Mouse (Mus musculus) heart, adult 2 months (tissue): ENCODE data around the gene Stard3. TPM values are rescaled to one million over a fixed set of nuclear protein-coding genes. Genes with fewer than 3 reads are reported as not detected.

Experiments used
- DNase-seq, 2 experiments: peaks; one replicate each; pipeline ENCODE4 v3.0.0; 2021
- H3K27ac ChIP-seq: fragments of 200-600 bp; 2 replicates; pipeline ENCODE4 v1.8.1; 2022
- H3K27me3 ChIP-seq: fragments of 200-500 bp; 2 replicates; pipeline ENCODE4 v1.6.1; 2012; ENCODE audit warnings: mild to moderate bottlenecking, low read length, inconsistent platforms, mixed read lengths; ENCODE audit not compliant: control insufficient read depth, insufficient read depth
- H3K36me3 ChIP-seq: fragments of 200-500 bp; 2 replicates; pipeline ENCODE4 v1.6.1; 2012; ENCODE audit warnings: low read length, inconsistent platforms; ENCODE audit not compliant: control insufficient read depth, insufficient read depth
- H3K4me1 ChIP-seq: fragments of 200-500 bp; 2 replicates; pipeline ENCODE4 v1.6.1; 2011; ENCODE audit warnings: low read length; ENCODE audit not compliant: control insufficient read depth, insufficient read depth
- H3K4me3 ChIP-seq: fragments of 200-600 bp; 2 replicates; pipeline ENCODE4 v1.8.1; 2022
- H3K79me2 ChIP-seq: fragments of 200-500 bp; replicated peaks from 2 replicates; pipeline ENCODE4 v1.6.1; 2012; ENCODE audit warnings: mild to moderate bottlenecking, inconsistent platforms, low read length, moderate library complexity, mixed read lengths; ENCODE audit not compliant: control insufficient read depth, insufficient read depth
- H3K9ac ChIP-seq: fragments of 200-500 bp; 2 replicates; pipeline ENCODE4 v1.6.1; 2012; ENCODE audit warnings: low read depth, mild to moderate bottlenecking, control low read depth, inconsistent platforms, low read length, mixed read lengths
- CTCF ChIP-seq: fragments of 200-600 bp; IDR thresholded peaks from 2 replicates; pipeline ENCODE4 v1.8.1; 2022; ENCODE audit warnings: antibody characterized with exemption, mild to moderate bottlenecking, moderate library complexity
- EP300 ChIP-seq: fragments of 200-500 bp; IDR thresholded peaks from 2 replicates; pipeline ENCODE4 v1.6.1; 2011; ENCODE audit warnings: low read depth, low read length, control low read depth; ENCODE audit not compliant: insufficient read depth
- POLR2A ChIP-seq: fragments of 200-500 bp; IDR thresholded peaks from 2 replicates; pipeline ENCODE4 v1.6.1; 2011; ENCODE audit warnings: mild to moderate bottlenecking, low read depth, low read length, control low read depth; ENCODE audit not compliant: insufficient read depth
- WGBS: fragments of 180-500 bp; shearing (Covaris S2); methylation state at CpG from one replicate; pipeline ENCODE4 v1.1.7; 2018; 5-methylcytosine and 5-hydroxymethylcytosine counted together
- intact Hi-C: fragments of 180-260 bp; cut with DNase I; formaldehyde crosslinking; loops from one replicate; pipeline ENCODE4 v1.15.1; 2025
- polyA plus RNA-seq: library from polyadenylated mRNA; depleted of rRNA; stranded (reverse); fragments of >200 nt; gene quantifications from 2 replicates; pipeline ENCODE4 v1.2.3, GENCODE M21; 2012
- total RNA-seq, 2 experiments: library from RNA; stranded (reverse); gene quantifications; 2 replicates each; pipeline ENCODE4 v1.2.3; 2021

Gene Stard3
- total and polyA plus RNA-seq, 3 experiments: 19.0 to 58.3 (median 24.3) TPM

GRCm38 (mm10) chr11:98384721-98385637 is 26.8 kb downstream of the Stard3 start:
- DNase-seq: peak; percentile 62 to 66
- peak; percentile 2 for TF ChIP-seq EP300
- TF ChIP-seq POLR2A: peak; percentile 67
- TF ChIP-seq CTCF: no peak
- no peaks in the 10 kb centered on the region for H3K79me2 ChIP-seq
- H3K27ac ChIP-seq: peak overlapping the region; percentile 95
- intact Hi-C loops: no loop called here
- peak overlapping the region; percentile 93 for H3K9ac ChIP-seq
- no peaks in the 10 kb centered on the region for H3K36me3 ChIP-seq
- peak overlapping the region; percentile 55 for H3K4me3 ChIP-seq
- 45% methylated on average over 8 of the region's 8 CpGs for WGBS
- H3K4me1 ChIP-seq: no peaks in the 10 kb centered on the region
- H3K27me3 ChIP-seq: no peaks in the 10 kb centered on the region; the same call in 1 of the 2 replicates

- no peak within 1 kb of the TSS for H3K4me3 ChIP-seq
- DNase-seq: peak; percentile 49 to 56
- intact Hi-C loops: no loop called here
- H3K36me3 ChIP-seq: no peaks in the 10 kb centered on the region
- no peaks in the 10 kb centered on the region for H3K79me2 ChIP-seq
- H3K27ac ChIP-seq: peak within 1 kb of the TSS; percentile 95
- no peaks in the 10 kb centered on the region for H3K4me1 ChIP-seq
- WGBS: 42% methylated on average over 25 of the region's 25 CpGs
- no peaks in the 10 kb centered on the region; the same call in 1 of the 2 replicates for H3K27me3 ChIP-seq
- TF ChIP-seq POLR2A: peak; percentile 71
- TF ChIP-seq EP300: peak; percentile 95
- peak; percentile 15; the same call in 1 of the 2 replicates for TF ChIP-seq CTCF
- H3K9ac ChIP-seq: peak within 1 kb of the TSS; percentile 93
These were observed 27.7 kb downstream of the Stard3 start, which contains the start of gene Pnmt for GRCm38 (mm10) chr11:98385638-98386585. Pnmt (plus strand) TSS chr11:98386450.

DNA sequence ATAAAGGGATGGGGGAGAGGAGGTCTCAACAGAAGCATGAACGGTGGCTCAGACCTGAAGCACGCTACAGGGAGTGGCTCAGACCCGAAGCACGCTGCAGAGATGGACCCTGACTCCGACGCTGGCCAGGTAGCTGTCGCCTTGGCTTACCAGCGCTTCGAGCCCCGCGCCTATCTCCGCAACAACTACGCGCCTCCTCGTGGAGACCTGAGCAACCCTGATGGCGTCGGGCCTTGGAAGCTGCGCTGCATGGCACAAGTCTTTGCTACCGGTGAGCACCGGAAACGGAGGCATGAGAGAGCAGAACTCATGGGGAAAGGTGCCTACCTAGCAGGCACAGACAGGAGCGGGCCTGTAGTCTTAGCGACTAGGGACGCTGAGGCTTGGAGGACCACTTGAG is 28.4 kb downstream of the Stard3 start:
- 20% methylated on average over 24 of the region's 24 CpGs for WGBS
- Histone ChIP-seq H3K79me2 (no peaks in the 10 kb centered on the region), H3K27ac (no peak overlapping the region), H3K36me3 (no peaks in the 10 kb centered on the region), H3K4me1 (no peaks in the 10 kb centered on the region), H3K9ac (no peak overlapping the region), H3K4me3 (no peak overlapping the region), H3K27me3 (no peaks in the 10 kb centered on the region; the same call in 1 of the 2 replicates)
- intact Hi-C loops: no loop called here
- DNase-seq: no peak
- TF ChIP-seq POLR2A: peak; percentile 50; the same call in 1 of the 2 replicates
- no peak for TF ChIP-seq CTCF
- 0 out of 2 replicates have a peak, but pooled peaks have one; percentile 4 for TF ChIP-seq EP300

GRCm38 (mm10) chr11:98387056-98387577 is 28.9 kb downstream of the Stard3 start:
- Histone ChIP-seq H3K27me3 (no peaks in the 10 kb centered on the region; the same call in 1 of the 2 replicates), H3K27ac (no peak overlapping the region)
- intact Hi-C loops: no loop called here

GRCm38 (mm10) chr11:98388282-98388681 is 30.1 kb downstream of the Stard3 start:
- Histone ChIP-seq H3K4me3 (no peak overlapping the region), H3K9ac (no peak overlapping the region), H3K36me3 (no peaks in the 10 kb centered on the region), H3K79me2 (no peaks in the 10 kb centered on the region), H3K4me1 (peaks cover 4% of the 10 kb centered on the region), H3K27me3 (no peaks in the 10 kb centered on the region; the same call in 1 of the 2 replicates), H3K27ac (no peak overlapping the region)
- TF ChIP-seq EP300: no peak
- TF ChIP-seq CTCF: no peak
- TF ChIP-seq POLR2A: peak; percentile 7; the same call in 1 of the 2 replicates
- no peak for DNase-seq
- intact Hi-C loops: no loop called here
- WGBS: 62% methylated on average over 10 of the region's 10 CpGs

More at GRCm38 (mm10) chr11:98387056-98387577, 28.9 kb downstream of the Stard3 start:
- Histone ChIP-seq H3K4me1 (no peaks in the 10 kb centered on the region), H3K9ac (no peak overlapping the region), H3K36me3 (no peaks in the 10 kb centered on the region), H3K4me3 (no peak overlapping the region), H3K79me2 (no peaks in the 10 kb centered on the region)
- DNase-seq: no peak
- TF ChIP-seq CTCF: no peak
- no peak; the same call in none of the 2 replicates for TF ChIP-seq POLR2A
- no peak for TF ChIP-seq EP300
- WGBS: 47% methylated on average over 14 of the region's 14 CpGs
